Mouse (Mus musculus): ENCODE measurements around the gene Mcoln2. TPM values are rescaled to one million over a fixed set of nuclear protein-coding genes. Genes with fewer than 3 reads are reported as not detected.

Gene Mcoln2
- polyA plus RNA-seq, 1 experiment, result not detected

DNA sequence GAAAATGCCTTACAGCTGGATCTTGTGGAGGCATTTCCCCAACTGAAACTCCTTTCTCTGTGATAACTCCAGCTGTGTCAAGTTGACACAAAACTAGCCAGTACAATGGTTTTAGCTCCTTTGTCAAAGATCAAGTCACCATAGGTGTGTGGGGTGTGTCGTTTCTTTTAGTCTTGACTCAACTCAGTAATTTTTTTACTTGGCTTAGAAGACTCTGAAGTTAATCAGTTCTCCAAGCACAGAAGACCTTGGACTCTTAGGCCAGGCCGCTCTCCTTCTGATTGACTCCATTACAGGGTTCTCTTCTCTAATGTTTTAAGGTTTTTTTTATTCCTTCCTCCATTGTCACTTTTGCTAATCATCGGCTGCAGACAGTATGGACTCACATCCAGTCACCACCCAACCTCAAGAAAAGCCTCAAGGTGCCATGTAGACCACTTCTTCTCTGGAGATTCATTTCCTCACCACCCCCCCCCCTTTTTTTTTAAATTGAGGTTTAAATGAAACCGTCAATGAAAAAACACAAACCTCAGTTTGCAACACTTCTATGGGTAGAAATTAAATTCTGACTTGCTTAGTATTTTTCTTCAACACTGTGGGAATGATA, 61.6 kb downstream of the Mcoln2 start:
- no peak overlapping the region for H3K4me3 ChIP-seq

DNA sequence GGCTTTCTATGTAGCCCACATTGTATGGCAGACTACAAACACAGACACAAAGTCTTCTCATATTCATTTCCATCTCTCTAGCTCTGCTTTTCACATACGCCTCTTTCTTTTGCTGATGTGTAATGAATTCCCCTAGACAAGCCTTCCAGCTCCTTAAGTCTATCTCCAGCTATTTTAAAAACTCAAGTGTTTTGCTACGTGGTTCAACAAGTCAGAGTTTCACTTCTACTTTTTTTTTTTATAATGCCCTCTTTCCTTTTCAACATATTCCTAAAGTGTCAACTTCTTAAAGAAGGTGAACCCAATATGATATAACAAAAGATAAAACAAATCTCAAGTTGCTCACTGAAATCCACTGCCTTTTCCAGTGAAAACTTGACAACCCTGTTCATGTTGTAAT, 62.3 kb downstream of the Mcoln2 start:
- H3K4me2 ChIP-seq (ENCODE audit: low read depth), result no peak overlapping the region
- no peaks in the 10 kb centered on the region for H3K27me3 ChIP-seq (ENCODE audit: control insufficient read depth, insufficient read depth, insufficient read length)
- no peak overlapping the region for H3ac ChIP-seq (ENCODE audit: control insufficient read depth, insufficient read length)
- no peaks in the 10 kb centered on the region for H3K36me3 ChIP-seq (ENCODE audit: control insufficient read depth, insufficient read depth)
- no peak for TF ChIP-seq TCF12 (IDR thresholded peaks at IDR 0.05; ENCODE audit: insufficient read depth, poor library complexity, severe bottlenecking)
- TF ChIP-seq SRF (IDR thresholded peaks at IDR 0.05; ENCODE audit: control insufficient read depth, insufficient read length, low read depth), result no peak
- no peak for TF ChIP-seq POLR2A (IDR thresholded peaks at IDR 0.05; ENCODE audit: insufficient read length, low read depth)
- no peak for TF ChIP-seq E2F4 (IDR thresholded peaks at IDR 0.05; ENCODE audit: insufficient read depth)
- no peak for TF ChIP-seq TCF3 (IDR thresholded peaks at IDR 0.05; ENCODE audit: insufficient read length, low read depth)
- TF ChIP-seq MYOG (IDR thresholded peaks at IDR 0.05; ENCODE audit: control insufficient read depth in 1 of 3, insufficient read depth in 1 of 3, insufficient read length in 2 of 3, low read depth in 2 of 3), result no peak
- TF ChIP-seq USF1 (IDR thresholded peaks at IDR 0.05; ENCODE audit: low read depth), result no peak
- TF ChIP-seq MAX (IDR thresholded peaks at IDR 0.05; ENCODE audit: low read depth), result no peak
- no peak for TF ChIP-seq REST (IDR thresholded peaks at IDR 0.05; ENCODE audit: insufficient read depth, insufficient read length)
- TF ChIP-seq CEBPB (IDR thresholded peaks at IDR 0.05; ENCODE audit: insufficient read depth, poor library complexity, severe bottlenecking), result no peak
- no peak for TF ChIP-seq POLR2AphosphoS2 (IDR thresholded peaks at IDR 0.05; ENCODE audit: insufficient read length, low read depth)
- no peak for TF ChIP-seq MYOD1 (IDR thresholded peaks at IDR 0.05; ENCODE audit: control insufficient read depth in 1 of 3, insufficient read length in 2 of 3, low read depth in 2 of 3)
- no peak overlapping the region for H3K4me3 ChIP-seq
- H3K79me2 ChIP-seq (ENCODE audit: control insufficient read depth, insufficient read depth), result no peaks in the 10 kb centered on the region

More for the DNA sequence above, 61.6 kb downstream of the Mcoln2 start:
- no peak for TF ChIP-seq MAX (IDR thresholded peaks at IDR 0.05; ENCODE audit: low read depth)
- no peak for TF ChIP-seq SRF (IDR thresholded peaks at IDR 0.05; ENCODE audit: control insufficient read depth, insufficient read length, low read depth)
- no peak overlapping the region for H3K4me2 ChIP-seq (ENCODE audit: low read depth)
- no peaks in the 10 kb centered on the region for H3K79me2 ChIP-seq (ENCODE audit: control insufficient read depth, insufficient read depth)
- no peak overlapping the region for H3ac ChIP-seq (ENCODE audit: control insufficient read depth, insufficient read length)
- no peaks in the 10 kb centered on the region for H3K36me3 ChIP-seq (ENCODE audit: control insufficient read depth, insufficient read depth)
- H3K27me3 ChIP-seq (ENCODE audit: control insufficient read depth, insufficient read depth, insufficient read length), result no peaks in the 10 kb centered on the region

DNA sequence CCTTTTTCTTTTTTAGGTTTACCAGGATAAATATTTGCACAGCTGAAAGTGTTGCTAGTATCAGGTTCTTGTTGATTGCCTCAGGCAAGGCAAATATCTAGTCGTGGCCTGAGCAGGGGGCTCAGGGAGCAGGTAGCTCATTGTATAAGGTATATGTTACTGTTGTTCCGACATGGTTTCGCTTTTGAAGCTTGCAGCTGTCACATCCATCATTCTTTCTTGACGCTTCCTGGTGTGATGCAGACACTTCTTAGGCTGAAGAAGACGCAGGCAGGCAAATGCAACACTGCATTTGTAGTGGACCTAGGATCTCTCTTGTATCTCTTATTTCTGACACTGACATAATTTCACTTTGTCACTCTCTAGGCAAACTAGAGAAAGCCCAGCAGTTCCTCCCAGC, 63.7 kb downstream of the Mcoln2 start:
- no peak overlapping the region for H3K4me3 ChIP-seq
- H3ac ChIP-seq (ENCODE audit: control insufficient read depth, insufficient read length), result no peak overlapping the region
- H3K36me3 ChIP-seq (ENCODE audit: control insufficient read depth, insufficient read depth), result no peaks in the 10 kb centered on the region
- H3K27me3 ChIP-seq (ENCODE audit: control insufficient read depth, insufficient read depth, insufficient read length), result no peaks in the 10 kb centered on the region
- peak overlapping the region; percentile 26 for H3K4me2 ChIP-seq (ENCODE audit: low read depth)
- H3K79me2 ChIP-seq (ENCODE audit: control insufficient read depth, insufficient read depth), result no peaks in the 10 kb centered on the region
- TF ChIP-seq CEBPB (IDR thresholded peaks at IDR 0.05; ENCODE audit: insufficient read depth, poor library complexity, severe bottlenecking), result no peak
- TF ChIP-seq SRF (IDR thresholded peaks at IDR 0.05; ENCODE audit: control insufficient read depth, insufficient read length, low read depth), result no peak
- TF ChIP-seq MYOD1 (IDR thresholded peaks at IDR 0.05; ENCODE audit: control insufficient read depth in 1 of 3, insufficient read length in 2 of 3, low read depth in 2 of 3), result peak in 2 of 3 experiments; percentile 60 to 64

DNA sequence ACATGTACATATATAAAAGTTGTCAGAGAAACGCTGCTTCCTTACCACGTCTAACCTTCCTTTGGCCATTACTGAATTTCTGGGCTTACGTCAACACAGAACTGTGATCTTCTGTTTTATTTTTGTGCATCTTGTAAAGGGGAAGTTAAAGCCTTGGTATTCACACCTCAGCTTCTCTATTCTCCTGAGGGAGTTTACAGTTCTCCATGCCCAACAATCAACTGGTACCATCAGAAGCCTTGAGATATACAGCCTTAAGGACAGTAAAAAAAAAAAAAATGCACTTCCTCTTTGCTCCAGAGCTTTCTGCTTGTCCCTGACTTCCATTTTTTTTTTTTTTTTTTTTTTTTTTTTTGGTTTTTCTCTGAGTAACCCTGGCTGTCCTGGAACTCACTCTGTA, 66.9 kb downstream of the Mcoln2 start:
- Histone ChIP-seq H3K27me3 (ENCODE audit: control insufficient read depth, insufficient read depth, insufficient read length) (no peaks in the 10 kb centered on the region), H3K79me2 (ENCODE audit: control insufficient read depth, insufficient read depth) (no peaks in the 10 kb centered on the region), H3K4me2 (ENCODE audit: low read depth) (no peak overlapping the region), H3ac (ENCODE audit: control insufficient read depth, insufficient read length) (no peak overlapping the region), H3K4me3 (no peak overlapping the region), H3K36me3 (ENCODE audit: control insufficient read depth, insufficient read depth) (no peaks in the 10 kb centered on the region)
- TF ChIP-seq E2F4 (IDR thresholded peaks at IDR 0.05; ENCODE audit: insufficient read depth), result no peak
- TF ChIP-seq SRF (IDR thresholded peaks at IDR 0.05; ENCODE audit: control insufficient read depth, insufficient read length, low read depth), result no peak
- no peak for TF ChIP-seq USF1 (IDR thresholded peaks at IDR 0.05; ENCODE audit: low read depth)
- no peak for TF ChIP-seq MYOD1 (IDR thresholded peaks at IDR 0.05; ENCODE audit: control insufficient read depth in 1 of 3, insufficient read length in 2 of 3, low read depth in 2 of 3)
- no peak for TF ChIP-seq POLR2A (IDR thresholded peaks at IDR 0.05; ENCODE audit: insufficient read length, low read depth)
- no peak for TF ChIP-seq MYOG (IDR thresholded peaks at IDR 0.05; ENCODE audit: control insufficient read depth in 1 of 3, insufficient read depth in 1 of 3, insufficient read length in 2 of 3, low read depth in 2 of 3)
- no peak for TF ChIP-seq POLR2AphosphoS2 (IDR thresholded peaks at IDR 0.05; ENCODE audit: insufficient read length, low read depth)
- no peak for TF ChIP-seq MAX (IDR thresholded peaks at IDR 0.05; ENCODE audit: low read depth)
- no peak for TF ChIP-seq REST (IDR thresholded peaks at IDR 0.05; ENCODE audit: insufficient read depth, insufficient read length)
- no peak for TF ChIP-seq TCF3 (IDR thresholded peaks at IDR 0.05; ENCODE audit: insufficient read length, low read depth)
- no peak for TF ChIP-seq CEBPB (IDR thresholded peaks at IDR 0.05; ENCODE audit: insufficient read depth, poor library complexity, severe bottlenecking)
- no peak for TF ChIP-seq TCF12 (IDR thresholded peaks at IDR 0.05; ENCODE audit: insufficient read depth, poor library complexity, severe bottlenecking)

DNA sequence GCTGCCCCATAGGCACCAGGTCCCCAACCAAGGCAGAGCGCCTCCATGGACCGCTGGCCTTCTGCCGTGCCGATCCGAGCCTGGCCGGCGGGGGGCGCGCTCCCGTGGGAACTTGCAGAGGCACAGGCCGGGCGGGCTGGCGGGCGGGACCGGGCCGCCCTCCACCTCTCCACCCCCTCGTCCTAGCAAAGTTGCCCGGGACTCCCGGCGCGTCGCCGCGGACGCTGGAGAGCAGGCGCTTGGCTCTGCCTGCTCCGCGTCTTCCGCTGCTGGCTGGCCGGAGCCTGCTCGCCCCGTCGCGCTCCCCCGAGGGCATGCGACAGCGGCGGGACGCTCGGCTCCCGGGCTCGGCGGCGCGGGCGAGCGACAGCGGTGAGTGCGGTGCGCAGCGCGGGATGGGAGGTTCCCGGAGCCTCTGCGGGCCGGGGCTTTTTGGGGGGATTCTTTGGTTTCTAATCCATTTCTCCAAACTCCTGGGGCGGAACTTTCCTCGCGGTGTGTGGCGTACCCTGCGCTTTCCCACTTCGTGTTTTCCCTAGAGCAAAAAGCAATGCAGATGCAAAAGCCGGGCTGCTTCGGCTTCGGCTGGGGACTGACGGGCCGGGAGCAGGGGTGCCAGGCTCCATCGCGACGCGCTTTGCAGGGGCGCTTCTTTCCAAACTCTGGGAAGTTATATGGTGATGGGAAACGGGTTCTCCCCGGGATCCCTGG, 71.3 kb downstream of the Mcoln2 start, which contains the start of gene Lpar3:
Lpar3 (plus strand) TSS at position 188 of the 711 bp plus-strand sequence.
- TF ChIP-seq MYOG (IDR thresholded peaks at IDR 0.05; ENCODE audit: control insufficient read depth in 1 of 3, insufficient read depth in 1 of 3, insufficient read length in 2 of 3, low read depth in 2 of 3) (no peak), REST (IDR thresholded peaks at IDR 0.05; ENCODE audit: insufficient read depth, insufficient read length) (no peak), TCF12 (IDR thresholded peaks at IDR 0.05; ENCODE audit: insufficient read depth, poor library complexity, severe bottlenecking) (no peak), MYOD1 (IDR thresholded peaks at IDR 0.05; ENCODE audit: control insufficient read depth in 1 of 3, insufficient read length in 2 of 3, low read depth in 2 of 3) (no peak), USF1 (IDR thresholded peaks at IDR 0.05; ENCODE audit: low read depth) (no peak), E2F4 (IDR thresholded peaks at IDR 0.05; ENCODE audit: insufficient read depth) (no peak), POLR2AphosphoS2 (IDR thresholded peaks at IDR 0.05; ENCODE audit: insufficient read length, low read depth) (no peak), MAX (IDR thresholded peaks at IDR 0.05; ENCODE audit: low read depth) (no peak), CEBPB (IDR thresholded peaks at IDR 0.05; ENCODE audit: insufficient read depth, poor library complexity, severe bottlenecking) (no peak), POLR2A (IDR thresholded peaks at IDR 0.05; ENCODE audit: insufficient read length, low read depth) (no peak), TCF3 (IDR thresholded peaks at IDR 0.05; ENCODE audit: insufficient read length, low read depth) (no peak), SRF (IDR thresholded peaks at IDR 0.05; ENCODE audit: control insufficient read depth, insufficient read length, low read depth) (no peak)
- Histone ChIP-seq H3K4me3 (no peak within 1 kb of the TSS), H3K79me2 (ENCODE audit: control insufficient read depth, insufficient read depth) (no peaks in the 10 kb centered on the region), H3K4me2 (ENCODE audit: low read depth) (no peak within 1 kb of the TSS), H3K27me3 (ENCODE audit: control insufficient read depth, insufficient read depth, insufficient read length) (no peaks in the 10 kb centered on the region), H3ac (ENCODE audit: control insufficient read depth, insufficient read length) (no peak within 1 kb of the TSS), H3K36me3 (ENCODE audit: control insufficient read depth, insufficient read depth) (no peaks in the 10 kb centered on the region)

Data from myocyte (in vitro differentiated cells).